Mouse (Mus musculus) layer of hippocampus, adult 9-11 months (tissue): ENCODE measurements around the gene Ten1.

ENCODE experiments used
- DNase-seq: peaks from one replicate; pipeline ENCODE4 v3.0.0; 2022

Gene Ten1

GRCm38 (mm10) chr11:116198639-116199531, at the start of gene Ten1, which contains the start of gene Acox1:
Ten1 (plus strand) TSS chr11:116198855.
Acox1 (minus strand) TSS chr11:116199045.
- peak; percentile 95 for DNase-seq

- no peak for DNase-seq
Observed at GRCm38 (mm10) chr11:116149341-116149740, 49.3 kb upstream of the Ten1 start.

- no peak for DNase-seq
Observed at GRCm38 (mm10) chr11:116150960-116151359, 47.7 kb upstream of the Ten1 start.

GRCm38 (mm10) chr11:116161312-116161711, 37.3 kb upstream of the Ten1 start:
- DNase-seq, result no peak

- peak; percentile 83 for DNase-seq
Observed at GRCm38 (mm10) chr11:116162146-116162545, 36.5 kb upstream of the Ten1 start.

- no peak for DNase-seq
Observed at GRCm38 (mm10) chr11:116163002-116163401, 35.7 kb upstream of the Ten1 start.

GRCm38 (mm10) chr11:116167232-116167631, 31.4 kb upstream of the Ten1 start:
- no peak for DNase-seq

- peak; percentile 97 for DNase-seq
Observed at GRCm38 (mm10) chr11:116167884-116168439, 30.7 kb upstream of the Ten1 start, which contains the start of gene Fbf1. Fbf1 (minus strand) TSS chr11:116168166.

- DNase-seq, result no peak
Observed at GRCm38 (mm10) chr11:116169214-116169613, 29.4 kb upstream of the Ten1 start.

- no peak for DNase-seq
Observed at GRCm38 (mm10) chr11:116170003-116170800, 28.5 kb upstream of the Ten1 start.

- DNase-seq, result no peak
Observed at GRCm38 (mm10) chr11:116171959-116172358, 26.7 kb upstream of the Ten1 start.

- DNase-seq, result no peak
Observed at GRCm38 (mm10) chr11:116174775-116175448, 23.7 kb upstream of the Ten1 start.

- no peak for DNase-seq
Observed at GRCm38 (mm10) chr11:116176010-116176409, 22.6 kb upstream of the Ten1 start.

- no peak for DNase-seq
Observed at GRCm38 (mm10) chr11:116178411-116179121, 20.1 kb upstream of the Ten1 start.

GRCm38 (mm10) chr11:116185836-116186235, 12.8 kb upstream of the Ten1 start:
- no peak for DNase-seq

- DNase-seq, result no peak
Observed at GRCm38 (mm10) chr11:116186360-116186759, 12.3 kb upstream of the Ten1 start.

- DNase-seq, result no peak
Observed at GRCm38 (mm10) chr11:116187226-116187930, 11.3 kb upstream of the Ten1 start.

GRCm38 (mm10) chr11:116194619-116195018, 4.0 kb upstream of the Ten1 start:
- DNase-seq, result no peak

- DNase-seq, result no peak
Observed at GRCm38 (mm10) chr11:116195252-116195651, 3.4 kb upstream of the Ten1 start.

GRCm38 (mm10) chr11:116196336-116196735, 2.3 kb upstream of the Ten1 start:
- DNase-seq, result no peak

GRCm38 (mm10) chr11:116196866-116197583, 1.6 kb upstream of the Ten1 start:
- no peak for DNase-seq
